Mouse (Mus musculus): ENCODE measurements at regions not wholly inside any gene's neighbourhood (a gene's known extent, or its start where the extent isn't known, plus 50 kb on each side); places are given as distances from the start of the nearest gene placed in this dataset.

DNA sequence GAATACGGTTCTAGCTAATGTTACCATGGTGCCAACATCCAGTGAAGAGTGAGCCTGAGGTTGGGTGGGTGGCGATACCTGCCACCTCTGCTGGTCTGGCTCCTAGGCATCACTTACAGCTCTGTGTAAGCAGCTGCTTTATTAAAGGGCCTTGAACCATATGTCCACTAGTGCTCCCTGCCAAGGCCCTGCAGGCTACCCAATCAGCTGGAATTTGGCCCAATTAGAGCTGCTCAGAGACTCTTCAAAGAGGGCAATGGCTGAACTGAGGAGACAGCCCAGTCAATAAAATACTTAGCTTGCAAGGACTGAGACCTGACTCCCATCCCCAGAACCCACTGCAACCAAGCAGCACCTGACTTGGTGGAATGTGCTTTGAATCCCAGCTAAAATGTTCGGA lies 270.9 kb upstream of the Stt3b start:
- no peak for TF ChIP-seq CTCF (IDR thresholded peaks at IDR 0.05; ENCODE audit: low read depth)
- no peak for TF ChIP-seq EP300 (optimal IDR thresholded peaks at IDR 0.05)

Data from stomach, postnatal 0 days (tissue).